Mouse (Mus musculus) left cerebral cortex, postnatal 25 days (tissue): Measurements from ENCODE around the gene Glis2. TPM values are rescaled to one million over a fixed set of nuclear protein-coding genes. Genes with fewer than 3 reads are reported as not detected.

Source experiments
- total RNA-seq, 2 experiments: library from RNA; stranded (reverse); gene quantifications; 2 replicates each; pipeline ENCODE4 v1.2.3; 2021

Gene Glis2
- total RNA-seq, 2 experiments from 2014 or later: 11.7 to 12.4 TPM

Other genes starting within 250 kb of the Glis2 start
- gene Adcy9, start 174.2 kb upstream of the Glis2 start, total RNA-seq: 10 to 100 TPM; 66.7 to 67.7 TPM
- 1 to 10 TPM; 9.1 to 9.5 TPM for gene Srl, start 52.9 kb upstream of the Glis2 start, total RNA-seq
- 1 to 10 TPM; 2.9 to 3.5 TPM for gene Tfap4, start 34.9 kb upstream of the Glis2 start, total RNA-seq
- gene Pam16, start 30.3 kb downstream of the Glis2 start, total RNA-seq: 10 to 100 TPM; 67.5 to 92.8 TPM
- 1 to 10 TPM; 7.5 to 9.9 TPM for gene Vasn, start 45.2 kb downstream of the Glis2 start, total RNA-seq
- gene Dnaja3, start 45.3 kb downstream of the Glis2 start, total RNA-seq: 10 to 100 TPM; 62.2 to 63.3 TPM
- 10 to 100 TPM; 82.0 to 92.7 TPM for gene Coro7, start 85.1 kb downstream of the Glis2 start, total RNA-seq
- 10 to 100 TPM in 1 of 2 experiments, 1 to 10 TPM in 1; 9.6 to 10.5 TPM for gene Nmral1, start 124.6 kb downstream of the Glis2 start, total RNA-seq
- gene Hmox2, start 131.6 kb downstream of the Glis2 start, total RNA-seq: 10 to 100 TPM; 79.0 to 80.3 TPM
- gene Cdip1, start 195.6 kb downstream of the Glis2 start, total RNA-seq: 100 to 1,000 TPM; 193 to 204 TPM
- gene 4930562C15Rik, start 240.7 kb downstream of the Glis2 start, total RNA-seq: not detected